Mouse (Mus musculus) CH12.LX (cell line): Measurements from ENCODE around the gene Inpp5a.

Experiments used
- BHLHE40 ChIP-seq: IDR thresholded peaks from 2 replicates; pipeline ENCODE4 v1.6.1; 2011; ENCODE audit warnings: mild to moderate bottlenecking, low read depth, low read length, improper control_type of control experiment
- CHD2 ChIP-seq: IDR thresholded peaks from 2 replicates; pipeline ENCODE4 v1.6.1; 2011; ENCODE audit warnings: low read length, improper control_type of control experiment
- CTCF ChIP-seq, 2 experiments: IDR thresholded peaks in 1 of 2; conservative IDR thresholded peaks in 1 of 2; 2 replicates each; pipeline ENCODE4 v1.5.1; 2011 to 2012; ENCODE audit warnings: low read depth in 2 of 2, low read length in 2 of 2, improper control_type of control experiment in 1 of 2, inconsistent platforms in 1 of 2, mild to moderate bottlenecking in 1 of 2, moderate library complexity in 1 of 2
- MAFK ChIP-seq: IDR thresholded peaks from 2 replicates; pipeline ENCODE4 v1.6.1; 2011; ENCODE audit warnings: low read length, improper control_type of control experiment; ENCODE audit not compliant: insufficient replicate concordance
- MAX ChIP-seq: IDR thresholded peaks from 2 replicates; pipeline ENCODE4 v1.6.1; 2011; ENCODE audit warnings: low read length, improper control_type of control experiment
- MXI1 ChIP-seq: IDR thresholded peaks from 2 replicates; pipeline ENCODE4 v1.6.1; 2011; ENCODE audit warnings: mild to moderate bottlenecking, low read depth, low read length, improper control_type of control experiment
- MYC ChIP-seq: IDR thresholded peaks from 2 replicates; pipeline ENCODE4 v1.6.1; 2011; ENCODE audit warnings: low read depth, mild to moderate bottlenecking, improper control_type of control experiment, low read length
- POLR2A ChIP-seq: IDR thresholded peaks from 2 replicates; pipeline ENCODE4 v1.6.1; 2011; ENCODE audit warnings: low read depth, mild to moderate bottlenecking, improper control_type of control experiment, low read length
- UBTF ChIP-seq: IDR thresholded peaks from 2 replicates; pipeline ENCODE4 v1.6.1; 2012; ENCODE audit warnings: low read depth, mild to moderate bottlenecking, inconsistent platforms, low read length, improper control_type of control experiment, moderate library complexity

GRCm38 (mm10) chr7:139582595-139582994, 193.7 kb downstream of the Inpp5a start, which contains the start of gene Nkx6-2:
- TF ChIP-seq UBTF, result no peak
- no peak for TF ChIP-seq MYC
- no peak for TF ChIP-seq POLR2A
- TF ChIP-seq MAFK, result no peak
- TF ChIP-seq BHLHE40, result no peak
- no peak for TF ChIP-seq CTCF (conservative IDR thresholded peaks at IDR 0.05 in 1 of 2, IDR thresholded peaks at IDR 0.05 in 1 of 2; ENCODE audit: low read depth in 2 of 2, low read length in 2 of 2)
- TF ChIP-seq MAX, result no peak
- TF ChIP-seq CHD2, result no peak
- no peak for TF ChIP-seq MXI1
